Mouse (Mus musculus) heart, adult 2 months (tissue): ENCODE data around the gene Hoxc4.

Experiments
- CTCF ChIP-seq: fragments of 200-600 bp; IDR thresholded peaks from 2 replicates; pipeline ENCODE4 v1.8.1; 2022; ENCODE audit warnings: antibody characterized with exemption, mild to moderate bottlenecking, moderate library complexity
- EP300 ChIP-seq: fragments of 200-500 bp; IDR thresholded peaks from 2 replicates; pipeline ENCODE4 v1.6.1; 2011; ENCODE audit warnings: low read depth, low read length, control low read depth; ENCODE audit not compliant: insufficient read depth
- POLR2A ChIP-seq: fragments of 200-500 bp; IDR thresholded peaks from 2 replicates; pipeline ENCODE4 v1.6.1; 2011; ENCODE audit warnings: mild to moderate bottlenecking, low read depth, low read length, control low read depth; ENCODE audit not compliant: insufficient read depth

DNA sequence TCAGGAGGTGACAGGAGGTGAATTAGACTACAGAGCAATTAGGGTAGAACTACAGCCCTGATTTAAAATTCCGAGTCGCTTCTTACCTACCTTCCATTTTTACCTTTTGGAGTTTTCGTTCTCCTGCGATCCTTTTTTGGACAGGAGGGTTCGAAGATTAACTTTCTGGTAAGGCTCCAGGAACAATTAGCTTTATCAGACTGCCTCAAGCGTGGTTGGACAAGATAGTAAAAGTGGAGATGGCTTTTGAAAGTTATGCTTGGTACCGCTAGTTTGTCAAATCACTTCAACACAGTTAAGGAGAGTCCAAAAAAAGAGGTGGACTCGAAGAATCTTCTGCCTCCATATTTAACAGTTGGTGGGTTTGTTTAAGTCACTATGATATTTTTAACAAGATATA is 2.8 kb downstream of the Hoxc4 start:
- TF ChIP-seq CTCF (no peak), EP300 (no peak), POLR2A (no peak)
